Mouse (Mus musculus) heart, embryonic 14.5 days (tissue): ENCODE measurements around the gene Shh. TPM values are rescaled to one million over a fixed set of nuclear protein-coding genes. Genes with fewer than 3 reads are reported as not detected.

Experiments
- ATAC-seq: fragments of 200-750 bp; cut with Nextera tagmentation; 2 replicates; pipeline ENCODE4 v1.8.0; 2017; ENCODE audit warnings: low read depth, moderate TSS enrichment; ENCODE audit not compliant: insufficient number of reproducible peaks, insufficient read depth, low FRiP score
- H3K27ac ChIP-seq, 2 experiments: fragments of 200-500 bp in 1 of 2; fragments of 300-500 bp in 1 of 2; sonication (generic) in 1 of 2; replicated peaks in 1 of 2; 2 replicates each; pipeline ENCODE4 v1.5.1; 2012 to 2014; ENCODE audit warnings: low read depth in 2 of 2, low read length in 2 of 2, control low read depth in 1 of 2, mild to moderate bottlenecking in 1 of 2, mixed read lengths in 1 of 2; ENCODE audit not compliant: control insufficient read depth in 1 of 2, insufficient read depth in 1 of 2
- H3K27me3 ChIP-seq: fragments of 300-500 bp; sonication (generic); 2 replicates; pipeline ENCODE4 v1.6.1; 2014; ENCODE audit warnings: mild to moderate bottlenecking, low read length, control low read depth; ENCODE audit not compliant: control insufficient read depth, insufficient read depth
- H3K36me3 ChIP-seq: fragments of 300-500 bp; sonication (generic); 2 replicates; pipeline ENCODE4 v1.6.1; 2014; ENCODE audit warnings: mild to moderate bottlenecking, control low read depth, low read length, mixed read lengths; ENCODE audit not compliant: control insufficient read depth, insufficient read depth
- H3K4me1 ChIP-seq, 2 experiments: fragments of 200-500 bp in 1 of 2; fragments of 300-500 bp in 1 of 2; sonication (generic) in 1 of 2; 2 replicates each; pipeline ENCODE4 v1.6.1; 2012 to 2014; ENCODE audit warnings: low read length in 2 of 2, control low read depth in 1 of 2, mixed read lengths in 1 of 2; ENCODE audit not compliant: control insufficient read depth in 2 of 2, insufficient read depth in 2 of 2
- H3K4me2 ChIP-seq: fragments of 300-500 bp; sonication (generic); 2 replicates; pipeline ENCODE4 v1.6.1; 2014; ENCODE audit warnings: mild to moderate bottlenecking, low read length
- H3K4me3 ChIP-seq, 2 experiments: fragments of 200-500 bp in 1 of 2; fragments of 300-500 bp in 1 of 2; sonication (generic) in 1 of 2; 2 replicates each; pipeline ENCODE4 v1.5.1; 2012 to 2014; ENCODE audit warnings: low read length in 2 of 2, mild to moderate bottlenecking in 2 of 2, control low read depth in 1 of 2, low read depth in 1 of 2, moderate library complexity in 1 of 2; ENCODE audit not compliant: control insufficient read depth in 1 of 2, insufficient read depth in 1 of 2
- H3K9ac ChIP-seq: fragments of 300-500 bp; sonication (generic); 2 replicates; pipeline ENCODE4 v1.6.1; 2014; ENCODE audit warnings: mild to moderate bottlenecking, low read length
- H3K9me3 ChIP-seq: fragments of 300-500 bp; sonication (generic); 2 replicates; pipeline ENCODE4 v1.6.1; 2016; ENCODE audit warnings: low read length, control low read depth; ENCODE audit not compliant: control insufficient read depth
- WGBS: fragments of 180-500 bp; shearing (Covaris S2); extraction: QIAGEN DNeasy Blood & Tissue Kit; methylation state at CpG from one replicate; pipeline ENCODE4 v1.1.7; 2014; 5-methylcytosine and 5-hydroxymethylcytosine counted together
- polyA plus RNA-seq: library from polyadenylated mRNA; unstranded; fragments of >200 nt; fragmentation: Nextera tagmentation; extraction: Ambion mirVana; gene quantifications from 2 replicates; pipeline ENCODE4 v1.2.1, GENCODE M21; 2014

Gene Shh
- polyA plus RNA-seq, 1 experiment from 2014 or later = not detected

GRCm38 (mm10) chr5:28450126-28450890 is 16.7 kb downstream of the Shh start:
- H3K4me1 ChIP-seq = no peaks in the 10 kb centered on the region
- H3K36me3 ChIP-seq = no peaks in the 10 kb centered on the region
- 39% methylated on average over 3 of the region's 3 CpGs for WGBS
- no peak overlapping the region for H3K4me3 ChIP-seq
- no peaks in the 10 kb centered on the region for H3K9me3 ChIP-seq
- no peak overlapping the region for H3K27ac ChIP-seq
- H3K9ac ChIP-seq = no peak overlapping the region
- H3K4me2 ChIP-seq = no peak overlapping the region
- H3K27me3 ChIP-seq = peaks cover 9% of the 10 kb centered on the region
- ATAC-seq = no peak

DNA sequence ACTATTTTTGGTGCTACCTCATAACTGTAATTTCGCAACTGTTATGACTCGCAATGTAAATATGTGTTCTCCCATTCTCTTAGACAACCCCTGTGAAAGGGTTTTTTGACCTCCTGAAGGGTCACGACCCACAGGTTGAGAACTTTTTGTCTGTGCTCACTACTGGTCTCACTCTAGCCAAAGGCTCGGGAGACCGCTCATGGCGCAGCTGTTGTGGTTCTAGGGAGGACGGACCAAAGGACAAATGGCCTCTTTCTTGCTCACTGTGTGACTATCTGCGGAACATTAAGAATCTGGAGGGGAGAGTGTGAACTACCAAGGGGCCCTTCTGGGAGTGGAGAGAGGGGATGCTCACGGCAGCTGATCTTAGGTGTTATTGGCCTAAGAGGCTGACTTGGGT is 41.1 kb downstream of the Shh start:
- H3K27ac ChIP-seq = no peak overlapping the region
- 88% methylated on average over 9 of the region's 9 CpGs for WGBS
- no peaks in the 10 kb centered on the region for H3K4me1 ChIP-seq
- no peaks in the 10 kb centered on the region for H3K36me3 ChIP-seq
- no peak for ATAC-seq
- H3K4me2 ChIP-seq = no peak overlapping the region
- no peaks in the 10 kb centered on the region for H3K27me3 ChIP-seq
- H3K9me3 ChIP-seq = no peaks in the 10 kb centered on the region
- H3K4me3 ChIP-seq = no peak overlapping the region
- H3K9ac ChIP-seq = no peak overlapping the region

DNA sequence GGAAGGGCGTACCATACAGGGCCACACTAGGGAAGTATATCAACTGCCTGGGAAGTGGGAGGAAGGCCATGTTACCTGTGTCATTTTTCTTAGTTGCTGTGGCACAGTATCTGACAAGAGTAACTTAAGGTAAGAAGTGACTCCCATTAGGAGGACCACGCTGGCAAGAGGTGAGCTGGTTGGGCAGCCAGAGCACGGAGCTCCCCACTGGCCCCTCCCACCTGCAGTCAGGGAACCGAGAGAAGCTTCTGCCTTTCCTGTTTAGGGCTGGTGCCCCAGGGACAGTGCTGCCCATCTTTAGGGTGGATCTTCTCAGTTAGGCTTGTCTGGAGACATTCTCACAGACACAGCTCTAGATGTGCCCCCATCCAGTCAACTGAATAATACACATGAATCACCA is 43.3 kb downstream of the Shh start:
- Histone ChIP-seq H3K9me3 (no peaks in the 10 kb centered on the region), H3K9ac (no peak overlapping the region), H3K4me2 (no peak overlapping the region), H3K36me3 (peaks cover 18% of the 10 kb centered on the region), H3K4me3 (no peak overlapping the region), H3K27me3 (no peaks in the 10 kb centered on the region), H3K4me1 (no peaks in the 10 kb centered on the region), H3K27ac (no peak overlapping the region)
- no peak for ATAC-seq
- WGBS = 59% methylated on average over 4 of the region's 4 CpGs

GRCm38 (mm10) chr5:28419640-28420265 is 47.3 kb downstream of the Shh start:
- no peak overlapping the region for H3K4me3 ChIP-seq
- H3K27me3 ChIP-seq = no peaks in the 10 kb centered on the region
- H3K36me3 ChIP-seq = peaks cover 59% of the 10 kb centered on the region
- no peaks in the 10 kb centered on the region for H3K4me1 ChIP-seq
- H3K27ac ChIP-seq = no peak overlapping the region
- H3K4me2 ChIP-seq = no peak overlapping the region
- H3K9me3 ChIP-seq = no peaks in the 10 kb centered on the region
- no peak overlapping the region for H3K9ac ChIP-seq
- 70% methylated on average over 12 of the region's 12 CpGs for whole genome bisulfite sequencing
- peak; percentile 45; the same call in 1 of the 2 replicates for ATAC-seq

DNA sequence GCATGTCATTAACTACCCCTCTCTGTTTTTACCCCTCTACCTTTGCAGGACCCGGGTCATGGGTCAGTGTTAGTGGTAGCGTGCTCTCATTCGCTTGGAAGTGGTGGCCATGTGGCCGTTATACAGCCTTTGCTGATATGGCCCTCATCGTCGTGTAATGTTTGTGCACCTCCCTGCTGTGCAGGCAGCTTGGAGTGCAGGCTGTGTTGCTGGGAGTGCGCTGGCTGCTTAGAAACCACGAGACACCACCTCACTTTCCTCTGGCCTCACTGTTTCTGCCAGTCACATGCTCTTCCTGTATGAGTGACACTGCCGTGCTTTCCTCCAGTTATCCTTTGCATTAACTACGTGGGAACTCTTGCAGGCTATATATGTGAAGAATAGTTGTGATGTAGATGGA is 48.3 kb downstream of the Shh start:
- no peak overlapping the region for H3K27ac ChIP-seq
- H3K4me1 ChIP-seq = no peaks in the 10 kb centered on the region
- H3K36me3 ChIP-seq = peaks cover 69% of the 10 kb centered on the region
- H3K27me3 ChIP-seq = no peaks in the 10 kb centered on the region
- ATAC-seq = no peak
- no peaks in the 10 kb centered on the region for H3K9me3 ChIP-seq
- WGBS = 82% methylated on average over 10 of the region's 10 CpGs
- H3K9ac ChIP-seq = no peak overlapping the region
- H3K4me2 ChIP-seq = no peak overlapping the region
- H3K4me3 ChIP-seq = no peak overlapping the region

- H3K4me3 ChIP-seq = no peak overlapping the region
- H3K27ac ChIP-seq = no peak overlapping the region
- H3K9me3 ChIP-seq = no peaks in the 10 kb centered on the region
- no peak for ATAC-seq
- H3K9ac ChIP-seq = no peak overlapping the region
- no peaks in the 10 kb centered on the region for H3K4me1 ChIP-seq
- no peaks in the 10 kb centered on the region for H3K27me3 ChIP-seq
- no peak overlapping the region for H3K4me2 ChIP-seq
- peaks cover 95% of the 10 kb centered on the region for H3K36me3 ChIP-seq
Observed at GRCm38 (mm10) chr5:28416029-28416428, 51.0 kb downstream of the Shh start.

- no peak for ATAC-seq
- Histone ChIP-seq H3K27ac (no peak overlapping the region), H3K9me3 (no peaks in the 10 kb centered on the region), H3K4me3 (no peak overlapping the region), H3K9ac (no peak overlapping the region), H3K36me3 (peaks cover 95% of the 10 kb centered on the region), H3K27me3 (no peaks in the 10 kb centered on the region), H3K4me1 (no peaks in the 10 kb centered on the region), H3K4me2 (no peak overlapping the region)
- WGBS = 86% methylated on average over 3 of the region's 3 CpGs
Observed at GRCm38 (mm10) chr5:28414076-28414475, 53.0 kb downstream of the Shh start.
